Mouse (Mus musculus): ENCODE measurements around the gene Srf. TPM values are rescaled to one million over a fixed set of nuclear protein-coding genes. Genes with fewer than 3 reads are reported as not detected.

Gene Srf
- total RNA-seq, 2 experiments from 2014 or later: 57.0 to 74.2 TPM

- no peak overlapping the region; the same call in 1 of the 2 replicates for H3K4me3 ChIP-seq
- no peak overlapping the region for H3K27ac ChIP-seq
- intact Hi-C loops (cut with DNase I): no loop called here
- DNase-seq (ENCODE audit: extremely low spot score in 1 of 2, low spot score in 2 of 2): no peak
- TF ChIP-seq CTCF (IDR thresholded peaks at IDR 0.05): no peak
Measured at GRCm38 (mm10) chr17:46546995-46547394, 9.0 kb downstream of the Srf start.

GRCm38 (mm10) chr17:46546591-46546990 is 9.4 kb downstream of the Srf start:
- Histone ChIP-seq H3K4me3 (peak overlapping the region; percentile 91), H3K27ac (peak overlapping the region; percentile 84)
- intact Hi-C loops (cut with DNase I): no loop called here
- no peak for DNase-seq (ENCODE audit: extremely low spot score in 1 of 2, low spot score in 2 of 2)
- no peak for TF ChIP-seq CTCF (IDR thresholded peaks at IDR 0.05)

GRCm38 (mm10) chr17:46545813-46546564 is 10.0 kb downstream of the Srf start, which contains the start of gene Cul9:
Gene Cul9 (minus strand): TSS chr17:46546388.
- intact Hi-C loops (cut with DNase I): no loop called here

GRCm38 (mm10) chr17:46543661-46544060 is 12.3 kb downstream of the Srf start:
- no peak overlapping the region for H3K4me3 ChIP-seq
- intact Hi-C loops (cut with DNase I): no loop called here
- DNase-seq (ENCODE audit: extremely low spot score in 1 of 2, low spot score in 2 of 2): peak in 1 of 2 experiments; percentile 27
- peak overlapping the region; percentile 70 for H3K27ac ChIP-seq
- no peak for TF ChIP-seq CTCF (IDR thresholded peaks at IDR 0.05)

More at GRCm38 (mm10) chr17:46545813-46546564, 10.0 kb downstream of the Srf start, which contains the start of gene Cul9:
- no peak for TF ChIP-seq CTCF (IDR thresholded peaks at IDR 0.05)
- DNase-seq (ENCODE audit: extremely low spot score in 1 of 2, low spot score in 2 of 2): peak; percentile 91 to 93
- Histone ChIP-seq H3K27ac (peak within 1 kb of the TSS; percentile 84), H3K4me3 (peak within 1 kb of the TSS; percentile 91)

GRCm38 (mm10) chr17:46525579-46526307 is 30.2 kb downstream of the Srf start:
- peak; percentile 61 to 68 for DNase-seq (ENCODE audit: extremely low spot score in 1 of 2, low spot score in 2 of 2)
- H3K4me3 ChIP-seq: no peak overlapping the region
- TF ChIP-seq CTCF (IDR thresholded peaks at IDR 0.05): peak; percentile 89
- H3K27ac ChIP-seq: no peak overlapping the region
- intact Hi-C loops (cut with DNase I): loop anchor here (2.0 kb wide), 2 partner anchors 63 to 111 kb away; no protein-coding TSS in a partner anchor

- no peak overlapping the region for H3K4me3 ChIP-seq
- intact Hi-C loops (cut with DNase I): loop anchor here (2.0 kb wide), 2 partner anchors 64 to 112 kb away; no protein-coding TSS in a partner anchor
- no peak overlapping the region for H3K27ac ChIP-seq
- no peak for TF ChIP-seq CTCF (IDR thresholded peaks at IDR 0.05)
- DNase-seq (ENCODE audit: extremely low spot score in 1 of 2, low spot score in 2 of 2): no peak
Measured at GRCm38 (mm10) chr17:46525065-46525464, 30.9 kb downstream of the Srf start.

GRCm38 (mm10) chr17:46521963-46522668 is 33.9 kb downstream of the Srf start:
- H3K4me3 ChIP-seq: no peak overlapping the region
- H3K27ac ChIP-seq: no peak overlapping the region
- intact Hi-C loops (cut with DNase I): no loop called here
- TF ChIP-seq CTCF (IDR thresholded peaks at IDR 0.05): no peak; the same call in 1 of the 2 replicates
- no peak for DNase-seq (ENCODE audit: extremely low spot score in 1 of 2, low spot score in 2 of 2)

- DNase-seq (ENCODE audit: extremely low spot score in 1 of 2, low spot score in 2 of 2): no peak
- no peak overlapping the region for H3K4me3 ChIP-seq
- H3K27ac ChIP-seq: no peak overlapping the region
- intact Hi-C loops (cut with DNase I): no loop called here
- TF ChIP-seq CTCF (IDR thresholded peaks at IDR 0.05): no peak
Measured at GRCm38 (mm10) chr17:46521174-46521573, 34.8 kb downstream of the Srf start.

GRCm38 (mm10) chr17:46520385-46520979 is 35.5 kb downstream of the Srf start:
- no peak for TF ChIP-seq CTCF (IDR thresholded peaks at IDR 0.05)
- H3K27ac ChIP-seq: no peak overlapping the region
- intact Hi-C loops (cut with DNase I): no loop called here
- DNase-seq (ENCODE audit: extremely low spot score in 1 of 2, low spot score in 2 of 2): no peak
- no peak overlapping the region for H3K4me3 ChIP-seq

GRCm38 (mm10) chr17:46519971-46520370 is 36.0 kb downstream of the Srf start:
- intact Hi-C loops (cut with DNase I): no loop called here
- no peak overlapping the region for H3K27ac ChIP-seq
- TF ChIP-seq CTCF (IDR thresholded peaks at IDR 0.05): no peak
- no peak overlapping the region for H3K4me3 ChIP-seq
- DNase-seq (ENCODE audit: extremely low spot score in 1 of 2, low spot score in 2 of 2): no peak

- intact Hi-C loops (cut with DNase I): no loop called here
- DNase-seq (ENCODE audit: extremely low spot score in 1 of 2, low spot score in 2 of 2): no peak
- no peak overlapping the region for H3K4me3 ChIP-seq
- no peak overlapping the region for H3K27ac ChIP-seq
- no peak for TF ChIP-seq CTCF (IDR thresholded peaks at IDR 0.05)
Measured at GRCm38 (mm10) chr17:46513329-46513728, 42.6 kb downstream of the Srf start.
